Mouse (Mus musculus) gonadal fat pad, adult 2 months (tissue): ENCODE results near the gene Mrpl4. TPM values are rescaled to one million over a fixed set of nuclear protein-coding genes. Genes with fewer than 3 reads are reported as not detected.
"Not testable (repeated sequence)": the region's sequence is repeated elsewhere in the genome, so short reads cannot be mapped to it uniquely, and the experiment has no call there.

Source experiments
- DNase-seq: peaks from one replicate; pipeline ENCODE4 v3.0.0-alpha.2; 2012; ENCODE audit warnings: low read depth
- polyA plus RNA-seq: library from polyadenylated mRNA; depleted of rRNA; stranded (reverse); fragments of >200 nt; gene quantifications from 2 replicates; pipeline ENCODE4 v1.2.3, GENCODE M21; 2012; rRNA removed

The Mrpl4 gene
- polyA plus RNA-seq, 1 experiment = 76.1 TPM

GRCm38 (mm10) chr9:21039779-21040178, 37.2 kb downstream of the Mrpl4 start:
- no peak for DNase-seq

GRCm38 (mm10) chr9:21041308-21041707, 38.8 kb downstream of the Mrpl4 start:
- DNase-seq = no peak

- DNase-seq = no peak
Observed at GRCm38 (mm10) chr9:21043563-21043962, 41.0 kb downstream of the Mrpl4 start.

- not testable (repeated sequence) for DNase-seq
Observed at GRCm38 (mm10) chr9:21044785-21045184, 42.2 kb downstream of the Mrpl4 start.

GRCm38 (mm10) chr9:21045235-21045634, 42.7 kb downstream of the Mrpl4 start:
- no peak for DNase-seq

GRCm38 (mm10) chr9:21051578-21051977, 49.0 kb downstream of the Mrpl4 start:
- DNase-seq = no peak

Other genes with a start within 250 kb of the Mrpl4 start
- 76.0 and 138 TPM in 2 replicates for gene Col5a3, start 187.7 kb upstream of the Mrpl4 start, polyA plus RNA-seq
- not detected in 2 replicates for gene Rdh8, start 184.2 kb upstream of the Mrpl4 start, polyA plus RNA-seq
- gene A230050P20Rik, start 134.1 kb upstream of the Mrpl4 start, polyA plus RNA-seq = 64.6 and 88.0 TPM in 2 replicates
- gene Angptl6, start 123.0 kb upstream of the Mrpl4 start, polyA plus RNA-seq = 4.7 and 5.4 TPM in 2 replicates
- gene Ppan, start 114.6 kb upstream of the Mrpl4 start, polyA plus RNA-seq = 38.7 TPM in 2 replicates
- gene Eif3g, start 104.1 kb upstream of the Mrpl4 start, polyA plus RNA-seq = 128 and 129 TPM in 2 replicates
- gene Dnmt1, start 42.9 kb upstream of the Mrpl4 start, polyA plus RNA-seq = 16.1 TPM in 2 replicates
- gene S1pr2, start 26.0 kb upstream of the Mrpl4 start, polyA plus RNA-seq = 5.9 and 6.5 TPM in 2 replicates
- 19.9 and 20.8 TPM in 2 replicates for gene Icam1, start 13.2 kb downstream of the Mrpl4 start, polyA plus RNA-seq
- 0.11 and 0.37 TPM in 2 replicates for gene Icam4, start 26.6 kb downstream of the Mrpl4 start, polyA plus RNA-seq
- gene Icam5, start 29.3 kb downstream of the Mrpl4 start, polyA plus RNA-seq = 0.22 and 0.30 TPM in 2 replicates
- not detected in 2 replicates for gene Zglp1, start 64.4 kb downstream of the Mrpl4 start, polyA plus RNA-seq
- gene Gm49373, start 70.4 kb downstream of the Mrpl4 start, polyA plus RNA-seq = 0.13 and 0.27 TPM in 2 replicates
- gene Fdx1l, start 70.9 kb downstream of the Mrpl4 start, polyA plus RNA-seq = 46.8 and 63.4 TPM in 2 replicates
- gene Gm38431, start 89.3 kb downstream of the Mrpl4 start, polyA plus RNA-seq = 0.90 and 4.4 TPM in 2 replicates
- gene Raver1, start 89.3 kb downstream of the Mrpl4 start, polyA plus RNA-seq = 39.2 and 46.2 TPM in 2 replicates
- 23.5 and 28.4 TPM in 2 replicates for gene Tyk2, start 128.5 kb downstream of the Mrpl4 start, polyA plus RNA-seq
- 49.6 and 72.2 TPM in 2 replicates for gene Cdc37, start 147.2 kb downstream of the Mrpl4 start, polyA plus RNA-seq
- gene Pde4a, start 163.0 kb downstream of the Mrpl4 start, polyA plus RNA-seq = 16.6 and 24.5 TPM in 2 replicates
- gene Keap1, start 236.6 kb downstream of the Mrpl4 start, polyA plus RNA-seq = 67.8 and 68.5 TPM in 2 replicates
- gene S1pr5, start 245.7 kb downstream of the Mrpl4 start, polyA plus RNA-seq = 0.37 and 0.53 TPM in 2 replicates